Mouse (Mus musculus): Measurements from ENCODE around the gene Ola1. TPM values are rescaled to one million over a fixed set of nuclear protein-coding genes. Genes with fewer than 3 reads are reported as not detected.
A peak's percentile ranks its signal among the peaks of the same experiment; 100 is the strongest.

Gene Ola1
- polyA plus RNA-seq, 1 experiment from 2014 or later: 110 TPM

DNA sequence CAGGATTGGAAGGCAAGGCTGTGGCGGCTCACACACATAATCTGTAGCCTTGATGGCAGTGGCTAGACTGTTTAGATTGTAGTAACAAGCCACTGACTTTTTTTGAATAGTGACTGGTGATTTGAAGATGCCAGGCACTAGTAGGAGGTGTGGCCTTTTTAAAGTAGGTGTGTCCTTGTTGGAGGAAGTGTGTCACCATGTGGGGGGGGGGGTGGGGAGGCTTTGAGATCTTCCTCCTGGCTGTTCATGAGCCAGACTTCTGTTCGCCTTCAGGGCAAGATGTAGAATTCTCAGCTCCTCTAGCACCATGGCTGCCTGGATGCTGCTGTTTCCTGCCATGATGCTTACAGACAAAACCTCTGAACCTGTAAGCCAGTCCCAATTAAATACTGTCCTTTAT lies 136.9 kb downstream of the Ola1 start:
- Histone ChIP-seq H3K4me1 (ENCODE audit: control insufficient read depth, insufficient read depth, low read depth, low read length) (peaks cover 6% of the 10 kb centered on the region), H3K9ac (ENCODE audit: low read depth, low read length) (no peak overlapping the region), H3K36me3 (ENCODE audit: control insufficient read depth, insufficient read depth, low read length) (no peaks in the 10 kb centered on the region), H3K27ac (ENCODE audit: low read depth, low read length) (no peak overlapping the region), H3K4me2 (ENCODE audit: low read length) (no peak overlapping the region), H3K9me3 (ENCODE audit: control insufficient read depth, low read length) (peaks cover 3% of the 10 kb centered on the region; the same call in 1 of the 2 replicates), H3K27me3 (replicated peaks; ENCODE audit: control insufficient read depth, insufficient read depth, low read length) (no peaks in the 10 kb centered on the region; the same call in 1 of the 2 replicates), H3K4me3 (ENCODE audit: low read length) (no peak overlapping the region)
- 81% methylated on average over 2 of the region's 2 CpGs for WGBS
- ATAC-seq: no peak

DNA sequence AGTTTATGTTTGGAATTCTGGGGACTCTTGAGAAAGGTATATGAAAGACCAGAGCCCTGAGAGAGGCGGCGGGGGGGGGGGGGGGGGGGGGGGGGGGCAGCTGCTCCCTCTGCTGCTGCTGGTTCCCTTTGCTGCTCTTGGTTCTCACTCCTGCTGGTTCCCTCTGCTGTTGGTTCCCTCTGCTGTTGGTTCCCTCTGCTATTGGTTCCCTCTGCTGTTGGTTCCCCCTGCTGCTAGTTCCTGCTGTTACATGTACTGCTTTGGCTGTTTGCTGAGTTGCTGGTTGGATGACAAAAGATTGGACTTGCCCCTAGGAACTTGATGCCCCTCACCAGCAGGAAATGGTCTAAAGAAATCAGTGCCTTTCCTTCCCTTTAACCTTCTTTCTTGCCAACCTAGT lies 138.6 kb downstream of the Ola1 start:
- WGBS: no CpG with 5 or more reads among the region's 2 CpGs
- no peaks in the 10 kb centered on the region for H3K4me1 ChIP-seq (ENCODE audit: control insufficient read depth, insufficient read depth, low read depth, low read length)
- H3K9me3 ChIP-seq (ENCODE audit: control insufficient read depth, low read length): peaks cover 3% of the 10 kb centered on the region; the same call in 1 of the 2 replicates
- no peak overlapping the region for H3K27ac ChIP-seq (ENCODE audit: low read depth, low read length)
- H3K4me3 ChIP-seq (ENCODE audit: low read length): no peak overlapping the region
- no peaks in the 10 kb centered on the region for H3K36me3 ChIP-seq (ENCODE audit: control insufficient read depth, insufficient read depth, low read length)
- H3K9ac ChIP-seq (ENCODE audit: low read depth, low read length): no peak overlapping the region
- no peaks in the 10 kb centered on the region; the same call in 1 of the 2 replicates for H3K27me3 ChIP-seq (replicated peaks; ENCODE audit: control insufficient read depth, insufficient read depth, low read length)
- ATAC-seq: no peak
- H3K4me2 ChIP-seq (ENCODE audit: low read length): no peak overlapping the region

- Histone ChIP-seq H3K36me3 (ENCODE audit: control insufficient read depth, insufficient read depth, low read length) (no peaks in the 10 kb centered on the region), H3K4me2 (ENCODE audit: low read length) (no peak overlapping the region), H3K9ac (ENCODE audit: low read depth, low read length) (no peak overlapping the region), H3K4me3 (ENCODE audit: low read length) (no peak overlapping the region), H3K9me3 (ENCODE audit: control insufficient read depth, low read length) (no peaks in the 10 kb centered on the region), H3K27me3 (replicated peaks; ENCODE audit: control insufficient read depth, insufficient read depth, low read length) (no peaks in the 10 kb centered on the region; the same call in 1 of the 2 replicates), H3K27ac (ENCODE audit: low read depth, low read length) (no peak overlapping the region), H3K4me1 (ENCODE audit: control insufficient read depth, insufficient read depth, low read depth, low read length) (no peaks in the 10 kb centered on the region)
- 70% methylated on average over 15 of the region's 15 CpGs for WGBS
- ATAC-seq: no peak
These were observed 139.4 kb downstream of the Ola1 start for GRCm38 (mm10) chr2:73079311-73079710.

DNA sequence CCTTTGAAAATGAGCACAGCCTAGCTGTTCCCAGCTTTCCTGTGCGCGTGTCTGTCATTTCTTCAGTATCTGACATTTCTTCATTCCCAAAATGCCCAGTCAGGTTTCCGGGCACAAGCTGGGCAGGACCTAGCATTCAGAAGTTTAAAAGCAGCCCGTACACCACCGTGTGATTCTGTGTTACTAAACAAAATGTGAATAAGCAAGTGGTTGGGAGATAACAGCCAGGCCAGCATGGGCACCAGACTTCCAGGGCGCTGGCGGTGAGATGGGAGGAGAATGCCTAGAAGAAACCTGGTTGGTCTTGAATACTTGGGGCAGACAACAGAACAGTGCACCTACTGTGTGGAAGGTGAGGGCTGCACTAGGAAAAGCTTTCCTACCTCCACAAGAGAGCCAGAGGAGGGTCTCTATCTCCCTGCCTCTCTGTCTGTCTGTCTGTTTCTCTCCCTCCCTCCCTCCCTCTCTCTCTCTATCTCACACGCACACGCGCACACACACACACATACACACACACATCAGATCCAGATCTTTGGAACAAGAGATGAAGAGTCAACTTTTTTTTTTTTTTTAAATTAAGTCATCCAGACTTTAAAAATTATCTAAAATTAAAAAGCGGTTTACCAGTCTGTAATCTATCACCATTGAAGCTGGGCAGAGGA lies 144.8 kb downstream of the Ola1 start:
- Histone ChIP-seq H3K4me1 (ENCODE audit: control insufficient read depth, insufficient read depth, low read depth, low read length) (no peaks in the 10 kb centered on the region), H3K9me3 (ENCODE audit: control insufficient read depth, low read length) (no peaks in the 10 kb centered on the region), H3K4me2 (ENCODE audit: low read length) (no peak overlapping the region), H3K27me3 (replicated peaks; ENCODE audit: control insufficient read depth, insufficient read depth, low read length) (no peaks in the 10 kb centered on the region), H3K27ac (ENCODE audit: low read depth, low read length) (no peak overlapping the region), H3K36me3 (ENCODE audit: control insufficient read depth, insufficient read depth, low read length) (no peaks in the 10 kb centered on the region), H3K4me3 (ENCODE audit: low read length) (no peak overlapping the region), H3K9ac (ENCODE audit: low read depth, low read length) (no peak overlapping the region)
- ATAC-seq: no peak
- 96% methylated on average over 11 of the region's 11 CpGs for WGBS

DNA sequence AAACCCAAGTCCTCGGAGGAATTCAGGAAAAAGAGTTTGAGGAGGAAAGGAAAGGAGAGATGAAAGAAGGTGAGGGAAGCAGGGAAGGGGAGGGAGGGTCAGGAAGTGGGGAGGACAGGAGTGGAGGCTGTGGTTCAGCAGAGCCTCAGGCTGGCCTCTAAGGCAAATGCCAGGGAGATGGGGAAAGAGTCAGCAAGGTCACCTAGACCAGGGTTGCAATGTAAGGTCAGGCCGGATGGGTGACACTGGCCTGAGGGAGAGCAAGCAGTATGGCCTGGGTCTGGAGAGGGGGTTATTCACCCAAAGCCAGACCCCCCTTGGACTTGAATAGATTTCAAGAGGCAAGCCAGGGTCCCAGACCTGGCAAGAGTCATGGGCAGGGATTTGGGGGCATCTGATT lies 147.5 kb downstream of the Ola1 start:
- Histone ChIP-seq H3K4me1 (ENCODE audit: control insufficient read depth, insufficient read depth, low read depth, low read length) (no peaks in the 10 kb centered on the region), H3K27ac (ENCODE audit: low read depth, low read length) (no peak overlapping the region), H3K9me3 (ENCODE audit: control insufficient read depth, low read length) (no peaks in the 10 kb centered on the region), H3K4me3 (ENCODE audit: low read length) (no peak overlapping the region), H3K36me3 (ENCODE audit: control insufficient read depth, insufficient read depth, low read length) (no peaks in the 10 kb centered on the region), H3K9ac (ENCODE audit: low read depth, low read length) (no peak overlapping the region), H3K4me2 (ENCODE audit: low read length) (no peak overlapping the region), H3K27me3 (replicated peaks; ENCODE audit: control insufficient read depth, insufficient read depth, low read length) (no peaks in the 10 kb centered on the region)
- WGBS: 83% methylated on average over 2 of the region's 2 CpGs
- no peak for ATAC-seq

- H3K27ac ChIP-seq (ENCODE audit: low read depth, low read length): no peak overlapping the region
- H3K4me3 ChIP-seq (ENCODE audit: low read length): no peak overlapping the region
- no peaks in the 10 kb centered on the region for H3K9me3 ChIP-seq (ENCODE audit: control insufficient read depth, low read length)
- H3K4me2 ChIP-seq (ENCODE audit: low read length): no peak overlapping the region
- H3K27me3 ChIP-seq (replicated peaks; ENCODE audit: control insufficient read depth, insufficient read depth, low read length): no peaks in the 10 kb centered on the region
- 46% methylated on average over 10 of the region's 10 CpGs for WGBS
- no peaks in the 10 kb centered on the region for H3K36me3 ChIP-seq (ENCODE audit: control insufficient read depth, insufficient read depth, low read length)
- H3K4me1 ChIP-seq (ENCODE audit: control insufficient read depth, insufficient read depth, low read depth, low read length): no peaks in the 10 kb centered on the region
- H3K9ac ChIP-seq (ENCODE audit: low read depth, low read length): no peak overlapping the region
- ATAC-seq: no peak
These were observed 148.2 kb downstream of the Ola1 start for GRCm38 (mm10) chr2:73070449-73071076.

DNA sequence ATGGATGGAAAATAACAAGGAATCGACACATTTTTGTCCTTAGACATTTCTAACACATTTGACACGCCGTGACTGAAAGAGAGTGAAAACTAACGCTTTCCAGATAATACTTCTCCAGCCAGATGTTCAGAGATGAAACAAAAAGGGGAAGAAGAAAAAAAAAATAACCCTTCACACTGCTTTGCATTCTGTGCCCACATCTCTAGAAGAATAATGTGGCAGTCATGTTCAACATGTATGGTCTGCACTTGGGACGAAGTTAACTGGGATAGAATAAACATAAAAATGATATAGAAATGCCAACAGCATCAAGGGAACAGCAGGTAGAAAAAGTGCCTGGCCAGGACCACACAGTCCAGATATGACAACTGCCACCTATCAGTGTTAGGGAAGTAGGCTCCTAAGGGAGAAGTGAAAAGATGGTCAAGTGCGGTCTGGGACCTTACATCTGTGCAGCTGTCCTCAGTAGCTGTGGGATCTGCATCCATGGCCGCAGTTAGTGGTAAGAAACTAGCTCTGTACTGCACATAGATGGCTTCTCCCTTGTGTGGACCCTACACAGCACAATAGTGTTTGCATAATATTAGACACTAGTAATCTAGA lies 149.4 kb downstream of the Ola1 start:
- Histone ChIP-seq H3K4me1 (ENCODE audit: control insufficient read depth, insufficient read depth, low read depth, low read length) (no peaks in the 10 kb centered on the region), H3K4me3 (ENCODE audit: low read length) (no peak overlapping the region), H3K9ac (ENCODE audit: low read depth, low read length) (no peak overlapping the region), H3K9me3 (ENCODE audit: control insufficient read depth, low read length) (no peaks in the 10 kb centered on the region), H3K4me2 (ENCODE audit: low read length) (no peak overlapping the region), H3K27ac (ENCODE audit: low read depth, low read length) (no peak overlapping the region), H3K27me3 (replicated peaks; ENCODE audit: control insufficient read depth, insufficient read depth, low read length) (no peaks in the 10 kb centered on the region), H3K36me3 (ENCODE audit: control insufficient read depth, insufficient read depth, low read length) (no peaks in the 10 kb centered on the region)
- no peak for ATAC-seq
- WGBS: 91% methylated on average over 7 of the region's 7 CpGs

DNA sequence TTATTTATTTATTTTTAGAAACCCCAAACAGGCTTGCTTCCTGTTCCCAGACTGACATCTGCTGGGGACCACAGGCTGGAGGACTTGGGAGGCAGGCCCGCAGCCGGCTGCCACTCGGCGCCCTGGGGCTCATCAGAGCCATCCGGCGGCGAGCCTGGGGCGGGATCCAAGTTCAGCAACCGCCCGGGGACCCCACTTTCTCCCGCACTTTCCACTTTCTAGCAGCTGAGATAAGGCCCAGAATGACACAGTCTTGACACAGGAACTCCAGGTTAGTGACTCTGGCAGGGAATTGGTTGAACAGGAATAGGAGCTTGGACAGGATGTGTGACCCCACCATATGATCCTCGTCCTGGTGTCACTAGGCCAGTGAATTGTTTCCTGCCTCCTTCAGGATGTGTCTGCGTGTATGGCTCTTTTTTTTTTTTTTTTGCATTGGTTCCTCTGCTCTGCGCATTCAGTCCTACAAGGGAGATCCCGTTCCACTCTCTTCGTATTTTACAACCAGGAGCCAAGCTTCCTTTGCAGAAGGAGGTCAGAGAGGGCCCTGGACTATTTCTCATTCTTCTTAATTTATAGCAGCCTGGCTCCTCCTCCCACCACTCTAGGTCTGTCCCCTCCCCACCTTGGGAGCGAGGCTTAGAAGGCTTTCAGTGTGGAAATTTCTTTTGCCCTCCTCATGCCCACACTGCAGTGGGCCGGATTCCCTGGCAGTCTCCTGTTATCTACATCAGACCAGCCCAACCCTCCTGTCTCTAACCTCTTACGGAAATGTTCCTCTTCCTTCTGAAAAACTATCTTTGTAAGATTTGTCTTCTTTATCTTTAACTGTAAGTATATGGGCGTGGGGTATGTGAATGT lies 152.2 kb downstream of the Ola1 start:
- Histone ChIP-seq H3K27me3 (replicated peaks; ENCODE audit: control insufficient read depth, insufficient read depth, low read length) (no peaks in the 10 kb centered on the region), H3K4me3 (ENCODE audit: low read length) (no peak overlapping the region), H3K27ac (ENCODE audit: low read depth, low read length) (no peak overlapping the region), H3K9ac (ENCODE audit: low read depth, low read length) (no peak overlapping the region), H3K9me3 (ENCODE audit: control insufficient read depth, low read length) (no peaks in the 10 kb centered on the region), H3K36me3 (ENCODE audit: control insufficient read depth, insufficient read depth, low read length) (no peaks in the 10 kb centered on the region), H3K4me2 (ENCODE audit: low read length) (0 out of 2 replicates have a peak overlapping the region, but pooled peaks have one; percentile 1), H3K4me1 (ENCODE audit: control insufficient read depth, insufficient read depth, low read depth, low read length) (no peaks in the 10 kb centered on the region)
- no peak for ATAC-seq
- WGBS: 39% methylated on average over 20 of the region's 20 CpGs
